Mouse (Mus musculus) limb, embryonic 14.5 days (tissue): Measurements from ENCODE around the gene Ap1g2. TPM values are rescaled to one million over a fixed set of nuclear protein-coding genes. Genes with fewer than 3 reads are reported as not detected.
A peak's percentile ranks its signal among the peaks of the same experiment; 100 is the strongest.

Experiments used
- ATAC-seq: fragments of 200-750 bp; cut with Nextera tagmentation; 2 replicates; pipeline ENCODE4 v1.8.0; 2017; ENCODE audit warnings: low read depth, moderate number of reproducible peaks, moderate TSS enrichment; ENCODE audit not compliant: low FRiP score
- DNase-seq: peaks from one replicate; pipeline ENCODE4 v3.0.0-alpha.2; 2015; ENCODE audit warnings: low spot score
- H3K27ac ChIP-seq: fragments of 300-500 bp; sonication (generic); replicated peaks from 2 replicates; pipeline ENCODE4 v1.5.1; 2014; ENCODE audit warnings: low read depth, mild to moderate bottlenecking, low read length, moderate library complexity, mixed read lengths
- H3K27me3 ChIP-seq: fragments of 300-500 bp; sonication (generic); 2 replicates; pipeline ENCODE4 v1.6.1; 2014; ENCODE audit warnings: low read length, mixed read lengths; ENCODE audit not compliant: control insufficient read depth, insufficient read depth
- H3K36me3 ChIP-seq: fragments of 300-500 bp; sonication (generic); 2 replicates; pipeline ENCODE4 v1.6.1; 2014; ENCODE audit warnings: mild to moderate bottlenecking, low read length, moderate library complexity, mixed read lengths; ENCODE audit not compliant: control insufficient read depth, insufficient read depth
- H3K4me1 ChIP-seq: fragments of 300-500 bp; sonication (generic); 2 replicates; pipeline ENCODE4 v1.6.1; 2014; ENCODE audit warnings: antibody characterized with exemption, low read length, mixed read lengths; ENCODE audit not compliant: control insufficient read depth, insufficient read depth
- H3K4me2 ChIP-seq: fragments of 300-500 bp; sonication (generic); replicated peaks from 2 replicates; pipeline ENCODE4 v1.6.1; 2014; ENCODE audit warnings: low read depth, mild to moderate bottlenecking, low read length, moderate library complexity; ENCODE audit not compliant: severe bottlenecking
- H3K4me3 ChIP-seq: fragments of 300-500 bp; sonication (generic); replicated peaks from 2 replicates; pipeline ENCODE4 v1.5.1; 2014; ENCODE audit warnings: low read length
- H3K9ac ChIP-seq: fragments of 300-500 bp; sonication (generic); 2 replicates; pipeline ENCODE4 v1.6.1; 2014; ENCODE audit warnings: mild to moderate bottlenecking, low read depth, low read length, moderate library complexity; ENCODE audit not compliant: severe bottlenecking
- H3K9me3 ChIP-seq: fragments of 300-500 bp; sonication (generic); 2 replicates; pipeline ENCODE4 v1.6.1; 2016; ENCODE audit warnings: low read length; ENCODE audit not compliant: control insufficient read depth
- POLR2A ChIP-seq: fragments of 200-500 bp; IDR thresholded peaks from 2 replicates; pipeline ENCODE4 v1.8.0; 2012; ENCODE audit warnings: inconsistent platforms, mild to moderate bottlenecking, moderate library complexity, borderline replicate concordance; ENCODE audit not compliant: insufficient read depth, insufficient read length; ENCODE audit errors: extremely low read depth
- WGBS: fragments of 180-500 bp; shearing (Covaris S2); extraction: QIAGEN DNeasy Blood & Tissue Kit; methylation state at CpG from one replicate; pipeline ENCODE4 v1.1.7; 2014; 5-methylcytosine and 5-hydroxymethylcytosine counted together
- polyA plus RNA-seq, 2 experiments: library from polyadenylated mRNA; depleted of rRNA in 1 of 2; stranded (reverse) in 1 of 2; unstranded in 1 of 2; fragments of >200 nt; fragmentation: Nextera tagmentation in 1 of 2; extraction: Ambion mirVana in 1 of 2; gene quantifications; 2 replicates each; pipeline versions ENCODE4 v1.2.1 to v1.2.3; 2012 to 2014

Gene Ap1g2
- polyA plus RNA-seq, 2 experiments = 20.4 to 22.9 TPM

DNA sequence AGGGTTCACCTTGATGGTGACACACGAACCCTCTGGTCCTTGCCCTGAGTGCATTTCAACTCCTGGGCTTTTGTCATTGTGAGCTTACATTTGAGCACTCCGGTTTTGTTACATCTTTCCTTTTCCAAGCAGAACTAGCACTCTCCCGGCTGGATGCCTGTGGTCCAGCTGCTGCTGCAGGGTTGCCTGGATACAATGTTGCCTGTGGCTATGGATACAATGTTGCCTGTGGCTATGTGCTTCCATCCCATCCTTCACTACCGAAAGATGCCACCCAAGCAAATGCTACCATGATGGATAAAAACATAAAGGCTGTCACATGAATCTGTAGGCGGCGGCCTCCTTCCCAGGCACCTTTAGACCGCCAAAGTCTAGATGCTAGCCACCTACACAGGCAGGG lies 20.1 kb upstream of the Ap1g2 start:
- TF ChIP-seq POLR2A = no peak
- peaks cover 13% of the 10 kb centered on the region for H3K4me1 ChIP-seq
- H3K4me2 ChIP-seq = no peak overlapping the region
- ATAC-seq = no peak
- no peak overlapping the region for H3K4me3 ChIP-seq
- no peaks in the 10 kb centered on the region for H3K27me3 ChIP-seq
- H3K36me3 ChIP-seq = no peaks in the 10 kb centered on the region
- no peaks in the 10 kb centered on the region for H3K9me3 ChIP-seq
- no peak overlapping the region for H3K27ac ChIP-seq
- no peak overlapping the region for H3K9ac ChIP-seq
- no peak for DNase-seq
- WGBS = 89% methylated on average over 7 of the region's 7 CpGs

DNA sequence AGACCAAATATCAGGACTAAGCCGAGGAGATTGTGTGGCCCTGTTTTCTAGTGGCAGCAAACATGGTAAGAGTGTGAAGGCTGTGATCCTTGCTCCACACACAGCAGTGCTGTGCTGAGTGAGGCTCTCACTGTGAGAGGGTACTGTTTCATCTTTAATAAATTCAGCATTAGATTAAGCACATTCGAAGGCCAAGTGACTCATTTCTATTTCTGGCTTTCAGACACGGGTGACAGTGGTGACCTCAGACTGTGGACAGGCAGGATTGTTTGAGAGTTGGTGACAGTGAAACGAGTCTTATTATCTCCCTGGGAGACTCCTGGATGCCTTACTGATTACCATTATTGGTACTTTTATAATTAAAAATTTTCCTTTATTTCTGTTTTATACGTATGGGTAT lies 19.3 kb upstream of the Ap1g2 start:
- Histone ChIP-seq H3K27me3 (no peaks in the 10 kb centered on the region), H3K4me1 (peaks cover 13% of the 10 kb centered on the region), H3K4me3 (no peak overlapping the region), H3K9me3 (no peaks in the 10 kb centered on the region), H3K27ac (no peak overlapping the region), H3K9ac (no peak overlapping the region), H3K4me2 (no peak overlapping the region), H3K36me3 (no peaks in the 10 kb centered on the region)
- DNase-seq (no peak), ATAC-seq (no peak)
- no peak for TF ChIP-seq POLR2A
- WGBS = 82% methylated on average over 5 of the region's 5 CpGs

DNA sequence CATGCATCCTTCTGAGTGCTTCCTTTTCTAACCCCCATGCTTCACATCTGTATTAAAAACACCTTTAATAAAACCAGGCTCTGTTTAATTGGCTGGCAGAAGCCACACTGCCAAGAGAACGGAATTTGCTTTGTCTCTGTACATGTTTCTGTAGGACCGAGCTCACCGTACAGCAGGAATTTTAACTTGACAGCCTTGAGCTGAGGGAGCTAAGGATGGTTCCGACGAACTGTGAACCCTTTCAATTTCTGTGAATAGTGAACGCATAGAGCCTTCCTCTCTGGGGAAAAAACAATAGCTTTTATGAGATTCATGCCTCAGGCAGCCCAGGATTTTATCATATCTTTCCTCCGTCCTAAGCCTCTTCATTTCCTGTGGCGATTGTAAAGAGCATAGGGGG lies 16.0 kb upstream of the Ap1g2 start:
- Histone ChIP-seq H3K27ac (no peak overlapping the region), H3K4me3 (no peak overlapping the region), H3K36me3 (no peaks in the 10 kb centered on the region), H3K4me1 (peaks cover 13% of the 10 kb centered on the region), H3K9me3 (no peaks in the 10 kb centered on the region), H3K27me3 (no peaks in the 10 kb centered on the region), H3K4me2 (peak overlapping the region; percentile 40), H3K9ac (0 out of 2 replicates have a peak overlapping the region, but pooled peaks have one; percentile 13)
- TF ChIP-seq POLR2A = no peak
- WGBS = 19% methylated on average over 8 of the region's 8 CpGs
- ATAC-seq (peak; percentile 38), DNase-seq (peak; percentile 19)

DNA sequence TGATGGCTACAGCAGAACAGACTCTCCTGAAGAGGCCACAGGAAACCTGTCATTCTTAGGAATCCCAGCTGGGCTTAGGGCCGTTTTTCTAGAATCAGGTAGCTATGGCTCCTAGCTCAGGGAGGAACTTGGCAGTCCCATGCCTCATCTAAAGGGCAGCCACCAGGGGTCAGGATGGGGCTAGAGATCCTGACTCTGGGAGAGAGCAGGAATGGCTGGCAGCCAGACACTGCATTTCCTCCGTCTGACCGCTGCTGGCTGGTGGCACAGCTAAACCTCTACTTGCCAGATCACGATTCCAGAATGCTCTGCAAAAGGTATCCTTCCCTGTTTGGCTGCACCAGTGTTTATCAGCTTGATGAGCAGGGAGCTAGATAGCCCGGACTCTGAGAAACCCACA lies 15.6 kb upstream of the Ap1g2 start:
- H3K9ac ChIP-seq = 0 out of 2 replicates have a peak overlapping the region, but pooled peaks have one; percentile 13
- H3K4me1 ChIP-seq = peaks cover 13% of the 10 kb centered on the region
- ATAC-seq (peak; percentile 85), DNase-seq (peak; percentile 95)
- H3K4me3 ChIP-seq = no peak overlapping the region
- no peak for TF ChIP-seq POLR2A
- WGBS = 6% methylated on average over 5 of the region's 5 CpGs
- peaks cover 2% of the 10 kb centered on the region; the same call in 1 of the 2 replicates for H3K27me3 ChIP-seq
- H3K9me3 ChIP-seq = no peaks in the 10 kb centered on the region
- H3K36me3 ChIP-seq = no peaks in the 10 kb centered on the region
- H3K27ac ChIP-seq = no peak overlapping the region
- peak overlapping the region; percentile 40 for H3K4me2 ChIP-seq

DNA sequence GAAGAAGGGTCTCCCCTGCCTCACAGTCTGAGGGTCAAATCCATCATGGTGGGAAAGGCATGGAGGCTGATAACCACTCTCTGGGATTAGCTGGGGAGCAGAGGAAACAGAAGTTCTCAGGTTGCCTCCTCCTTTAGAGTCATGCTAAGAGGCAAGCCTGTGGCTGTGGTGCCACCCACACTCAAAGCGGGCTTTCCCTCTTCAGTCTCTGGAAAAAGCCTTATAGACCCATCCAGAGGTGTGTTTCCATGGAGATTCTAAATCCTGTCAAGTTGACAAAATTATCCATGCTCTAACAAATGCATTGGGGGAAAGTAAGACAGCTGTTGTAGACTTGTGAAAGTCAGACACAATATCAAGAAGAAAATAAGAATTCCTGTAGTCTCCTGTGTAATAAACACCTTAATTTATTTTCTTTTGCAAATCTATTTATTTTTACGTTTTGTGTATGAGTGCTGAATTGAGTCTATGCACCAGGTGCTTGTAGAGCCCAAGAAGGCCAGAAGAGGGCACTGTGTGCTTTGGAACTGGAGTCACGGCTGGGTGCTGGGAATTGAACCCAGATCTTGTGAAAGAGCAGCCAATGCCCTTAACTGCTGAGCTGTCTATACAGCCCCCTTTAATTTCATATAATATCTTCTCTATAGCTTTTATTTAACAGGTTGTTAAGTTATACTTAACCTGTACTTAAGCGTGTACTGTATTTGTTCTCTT lies 13.2 kb upstream of the Ap1g2 start:
- H3K4me3 ChIP-seq = no peak overlapping the region
- TF ChIP-seq POLR2A = no peak
- no peak overlapping the region for H3K27ac ChIP-seq
- H3K4me1 ChIP-seq = peaks cover 24% of the 10 kb centered on the region
- H3K36me3 ChIP-seq = no peaks in the 10 kb centered on the region
- no peak for ATAC-seq
- H3K9me3 ChIP-seq = no peaks in the 10 kb centered on the region
- H3K27me3 ChIP-seq = peaks cover 21% of the 10 kb centered on the region
- H3K9ac ChIP-seq = no peak overlapping the region
- 66% methylated on average over 4 of the region's 4 CpGs for whole genome bisulfite sequencing
- no peak overlapping the region for H3K4me2 ChIP-seq
- DNase-seq = no peak
